In genomic region chr9:94968596-94969120, GRCm38 (mm10) we compare ENCODE assay signal across 24 mouse cellular contexts.
A peak's percentile ranks its signal among the peaks of the same experiment; 100 is the strongest.
DNase-seq lines count a peak whose midpoint lies in the region; ATAC-seq and TF ChIP-seq lines count a peak whose summit lies in the region.
"Had no signal": no experiment of that assay in that cellular context is flagged by ENCODE, and none has a peak within 500 bp of the region (broad histone marks: within the 10 kb centered on the region; RNA-seq: fewer than 3 reads in every experiment).

No protein-coding gene starts in this region.

- H3K9me3 ChIP-seq in forebrain, embryonic 11.5 days (ENCODE audit: control insufficient read depth, low read length), result no peaks in the 10 kb centered on the region
- no peaks in the 10 kb centered on the region for H3K9me3 ChIP-seq in forebrain, embryonic 10.5 days
- H3K9me3 ChIP-seq in midbrain, embryonic 12.5 days, result no peaks in the 10 kb centered on the region
- H3K9me3 ChIP-seq in midbrain, postnatal 0 days (ENCODE audit: low read length), result no peaks in the 10 kb centered on the region
- no peaks in the 10 kb centered on the region for H3K9me3 ChIP-seq in forebrain, embryonic 15.5 days
- no peaks in the 10 kb centered on the region for H3K9me3 ChIP-seq in kidney, embryonic 15.5 days (replicated peaks)
- H3K9me3 ChIP-seq: embryonic facial prominence, embryonic 10.5 days; embryonic facial prominence, embryonic 15.5 days; limb, embryonic 12.5 days; liver, embryonic 15.5 days; lung, embryonic 15.5 days; neural tube, embryonic 13.5 days; stomach, embryonic 15.5 days had no signal

- no peak overlapping the region for H3K4me3 ChIP-seq in forebrain, embryonic 11.5 days (ENCODE audit: low read depth, low read length)
- no peak overlapping the region for H3K4me3 ChIP-seq in forebrain, embryonic 10.5 days
- no peak overlapping the region for H3K4me3 ChIP-seq in midbrain, embryonic 12.5 days
- no peak overlapping the region for H3K4me3 ChIP-seq in midbrain, postnatal 0 days (ENCODE audit: low read depth, low read length)
- no peak overlapping the region for H3K4me3 ChIP-seq in forebrain, embryonic 15.5 days
- H3K4me3 ChIP-seq in kidney, embryonic 15.5 days (replicated peaks), result no peak overlapping the region
- H3K4me3 ChIP-seq: embryonic facial prominence, embryonic 10.5 days; embryonic facial prominence, embryonic 15.5 days; limb, embryonic 12.5 days; liver, embryonic 15.5 days; lung, embryonic 15.5 days; neural tube, embryonic 13.5 days; stomach, embryonic 15.5 days had no signal

- TF ChIP-seq CTCF in midbrain, postnatal 0 days (IDR thresholded peaks at IDR 0.05), result no peak

- H3K36me3 ChIP-seq in forebrain, embryonic 11.5 days (ENCODE audit: control insufficient read depth, insufficient read depth, low read length), result no peaks in the 10 kb centered on the region
- no peaks in the 10 kb centered on the region for H3K36me3 ChIP-seq in forebrain, embryonic 10.5 days (replicated peaks)
- H3K36me3 ChIP-seq in midbrain, embryonic 12.5 days, result no peaks in the 10 kb centered on the region
- no peaks in the 10 kb centered on the region for H3K36me3 ChIP-seq in midbrain, postnatal 0 days (ENCODE audit: insufficient read depth, low read length)
- no peaks in the 10 kb centered on the region for H3K36me3 ChIP-seq in forebrain, embryonic 15.5 days
- no peaks in the 10 kb centered on the region for H3K36me3 ChIP-seq in kidney, embryonic 15.5 days
- H3K36me3 ChIP-seq: embryonic facial prominence, embryonic 10.5 days; embryonic facial prominence, embryonic 15.5 days; limb, embryonic 12.5 days; liver, embryonic 15.5 days; lung, embryonic 15.5 days; neural tube, embryonic 13.5 days; stomach, embryonic 15.5 days had no signal

- no peak overlapping the region for H3K9ac ChIP-seq in forebrain, embryonic 11.5 days (ENCODE audit: low read length)
- H3K9ac ChIP-seq in midbrain, embryonic 12.5 days (replicated peaks), result no peak overlapping the region
- H3K9ac ChIP-seq in midbrain, postnatal 0 days (replicated peaks; ENCODE audit: low read length, poor library complexity, severe bottlenecking), result no peak overlapping the region
- H3K9ac ChIP-seq in forebrain, embryonic 15.5 days (replicated peaks), result no peak overlapping the region
- no peak overlapping the region for H3K9ac ChIP-seq in kidney, embryonic 15.5 days
- H3K9ac ChIP-seq: embryonic facial prominence, embryonic 15.5 days; hindbrain, embryonic 14.5 days; limb, embryonic 12.5 days; liver, embryonic 15.5 days; lung, embryonic 15.5 days; neural tube, embryonic 13.5 days; stomach, embryonic 15.5 days had no signal

- H3K27ac ChIP-seq in forebrain, embryonic 11.5 days (ENCODE audit: low read depth, low read length), result no peak overlapping the region
- no peak overlapping the region for H3K27ac ChIP-seq in forebrain, embryonic 10.5 days
- no peak overlapping the region for H3K27ac ChIP-seq in midbrain, embryonic 12.5 days (replicated peaks)
- H3K27ac ChIP-seq in midbrain, postnatal 0 days (ENCODE audit: low read depth, low read length), result no peak overlapping the region
- H3K27ac ChIP-seq in forebrain, embryonic 15.5 days (replicated peaks), result peak overlapping the region; percentile 40; the same call in 1 of the 2 replicates
- no peak overlapping the region for H3K27ac ChIP-seq in kidney, embryonic 15.5 days
- H3K27ac ChIP-seq: embryonic facial prominence, embryonic 10.5 days; embryonic facial prominence, embryonic 15.5 days; hindbrain, embryonic 14.5 days; kidney, postnatal 0 days; limb, embryonic 12.5 days; liver, embryonic 15.5 days; lung, embryonic 15.5 days; neural tube, embryonic 13.5 days; stomach, embryonic 15.5 days had no signal

- ATAC-seq in forebrain, embryonic 11.5 days (replicated peaks; ENCODE audit: low FRiP score), result peak; percentile 52
- peak; percentile 19; the same call in 1 of the 2 replicates for ATAC-seq in midbrain, embryonic 12.5 days (ENCODE audit: low FRiP score, low read depth)
- no peak; the same call in 1 of the 2 replicates for ATAC-seq in midbrain, postnatal 0 days (ENCODE audit: low FRiP score)
- peak; percentile 44; the same call in 1 of the 2 replicates for ATAC-seq in forebrain, embryonic 15.5 days (replicated peaks)
- no peak for ATAC-seq in kidney, embryonic 15.5 days (replicated peaks; ENCODE audit: low FRiP score)

- no peak for DNase-seq in forebrain, embryonic 11.5 days (ENCODE audit: low spot score)
- no peak for DNase-seq in forebrain, embryonic 10.5 days (ENCODE audit: extremely low spot score, low spot score)
- DNase-seq in midbrain, postnatal 0 days (ENCODE audit: low spot score), result no peak
- no peak for DNase-seq in ovary, postnatal 10 days (ENCODE audit: low spot score)
- DNase-seq: adrenal gland, adult 8-10 months; gastrocnemius, postnatal 25 days; heart, adult 11 months; heart, postnatal 36 days; kidney, adult 2 months; kidney, postnatal 4 days had no signal

- H3K27me3 ChIP-seq in forebrain, embryonic 11.5 days (ENCODE audit: control insufficient read depth, insufficient read depth, low read length), result no peaks in the 10 kb centered on the region
- no peaks in the 10 kb centered on the region for H3K27me3 ChIP-seq in forebrain, embryonic 10.5 days (ENCODE audit: poor library complexity, severe bottlenecking)
- no peaks in the 10 kb centered on the region for H3K27me3 ChIP-seq in midbrain, embryonic 12.5 days
- no peaks in the 10 kb centered on the region for H3K27me3 ChIP-seq in midbrain, postnatal 0 days (ENCODE audit: insufficient read depth, low read length)
- H3K27me3 ChIP-seq in forebrain, embryonic 15.5 days, result no peaks in the 10 kb centered on the region
- H3K27me3 ChIP-seq in kidney, embryonic 15.5 days, result no peaks in the 10 kb centered on the region
- H3K27me3 ChIP-seq: CH12.LX; embryonic facial prominence, embryonic 15.5 days; limb, embryonic 12.5 days; liver, embryonic 15.5 days; lung, embryonic 15.5 days; neural tube, embryonic 13.5 days; stomach, embryonic 15.5 days had no signal

- no peak overlapping the region for H3K4me2 ChIP-seq in forebrain, embryonic 11.5 days (ENCODE audit: low read depth, low read length, severe bottlenecking)
- H3K4me2 ChIP-seq in midbrain, embryonic 12.5 days (replicated peaks), result no peak overlapping the region
- no peak overlapping the region for H3K4me2 ChIP-seq in midbrain, postnatal 0 days (ENCODE audit: low read depth, low read length, poor library complexity, severe bottlenecking)
- H3K4me2 ChIP-seq in forebrain, embryonic 15.5 days (replicated peaks), result no peak overlapping the region
- H3K4me2 ChIP-seq in kidney, embryonic 15.5 days, result no peak overlapping the region
- H3K4me2 ChIP-seq: embryonic facial prominence, embryonic 15.5 days; heart, embryonic 11.5 days; hindbrain, embryonic 14.5 days; limb, embryonic 12.5 days; liver, embryonic 15.5 days; lung, embryonic 15.5 days; neural tube, embryonic 13.5 days; stomach, embryonic 15.5 days had no signal

- WGBS in forebrain, embryonic 11.5 days, result 56% methylated on average over 5 of the region's 5 CpGs
- WGBS in forebrain, embryonic 10.5 days, result 82% methylated on average over 5 of the region's 5 CpGs
- WGBS in midbrain, embryonic 12.5 days, result 70% methylated on average over 5 of the region's 5 CpGs
- WGBS in midbrain, postnatal 0 days, result 31% methylated on average over 5 of the region's 5 CpGs
- WGBS in forebrain, embryonic 15.5 days, result 18% methylated on average over 5 of the region's 5 CpGs
- WGBS in kidney, embryonic 15.5 days, result 87% methylated on average over 5 of the region's 5 CpGs

- peaks cover 2% of the 10 kb centered on the region; the same call in 1 of the 2 replicates for H3K4me1 ChIP-seq in forebrain, embryonic 11.5 days (replicated peaks; ENCODE audit: control insufficient read depth, insufficient read depth, low read length)
- H3K4me1 ChIP-seq in forebrain, embryonic 10.5 days, result peaks cover 11% of the 10 kb centered on the region
- H3K4me1 ChIP-seq in midbrain, embryonic 12.5 days, result peaks cover 9% of the 10 kb centered on the region; the same call in 1 of the 2 replicates
- no peaks in the 10 kb centered on the region for H3K4me1 ChIP-seq in midbrain, postnatal 0 days (ENCODE audit: insufficient read depth, low read length)
- peaks cover 11% of the 10 kb centered on the region for H3K4me1 ChIP-seq in forebrain, embryonic 15.5 days
- no peaks in the 10 kb centered on the region for H3K4me1 ChIP-seq in kidney, embryonic 15.5 days
- H3K4me1 ChIP-seq: embryonic facial prominence, embryonic 10.5 days; embryonic facial prominence, embryonic 15.5 days; limb, embryonic 12.5 days; liver, embryonic 15.5 days; lung, embryonic 15.5 days; stomach, embryonic 15.5 days had no signal

Comparison
In these comparisons a context has a peak if more than half of its experiments do, and no peak if none do; other contexts are left out.
1. ATAC-seq: peak in forebrain, embryonic 11.5 days (single experiment), midbrain, embryonic 12.5 days (single experiment) and forebrain, embryonic 15.5 days (single experiment); none in midbrain, postnatal 0 days (single experiment) and kidney, embryonic 15.5 days (single experiment).